Mouse (Mus musculus) lung, embryonic 16.5 days (tissue): Measurements from ENCODE around the gene Hmgn1. TPM values are rescaled to one million over a fixed set of nuclear protein-coding genes. Genes with fewer than 3 reads are reported as not detected.

Experiments
- ATAC-seq: fragments of 200-750 bp; cut with Nextera tagmentation; 2 replicates; pipeline ENCODE4 v1.8.0; 2017; ENCODE audit warnings: low read depth, mild to moderate bottlenecking, moderate library complexity
- H3K27ac ChIP-seq: fragments of 300-500 bp; sonication (generic); 2 replicates; pipeline ENCODE4 v1.5.1; 2014; ENCODE audit warnings: mild to moderate bottlenecking, control low read depth, low read length
- H3K27me3 ChIP-seq: fragments of 300-500 bp; sonication (generic); 2 replicates; pipeline ENCODE4 v1.6.1; 2014; ENCODE audit warnings: low read depth, low read length, mixed read lengths; ENCODE audit not compliant: control insufficient read depth, insufficient read depth
- H3K36me3 ChIP-seq: fragments of 300-500 bp; sonication (generic); 2 replicates; pipeline ENCODE4 v1.6.1; 2014; ENCODE audit warnings: low read length; ENCODE audit not compliant: control insufficient read depth, insufficient read depth
- H3K4me1 ChIP-seq: fragments of 300-500 bp; sonication (generic); replicated peaks from 2 replicates; pipeline ENCODE4 v1.6.1; 2014; ENCODE audit warnings: low read length, mixed read lengths; ENCODE audit not compliant: control insufficient read depth, insufficient read depth
- H3K4me2 ChIP-seq: fragments of 300-500 bp; sonication (generic); 2 replicates; pipeline ENCODE4 v1.6.1; 2014; ENCODE audit warnings: low read depth, low read length, control low read depth
- H3K4me3 ChIP-seq: fragments of 300-500 bp; sonication (generic); 2 replicates; pipeline ENCODE4 v1.5.1; 2014; ENCODE audit warnings: mild to moderate bottlenecking, low read length, control low read depth
- H3K9ac ChIP-seq: fragments of 300-500 bp; sonication (generic); 2 replicates; pipeline ENCODE4 v1.6.1; 2014; ENCODE audit warnings: low read length, control low read depth
- H3K9me3 ChIP-seq: fragments of 300-500 bp; sonication (generic); 2 replicates; pipeline ENCODE4 v1.6.1; 2016; ENCODE audit warnings: low read length; ENCODE audit not compliant: control insufficient read depth
- WGBS: fragments of 180-500 bp; shearing (Covaris S2); extraction: QIAGEN DNeasy Blood & Tissue Kit; methylation state at CpG from one replicate; pipeline ENCODE4 v1.1.7; 2014; 5-methylcytosine and 5-hydroxymethylcytosine counted together
- polyA plus RNA-seq: library from polyadenylated mRNA; unstranded; fragments of >200 nt; fragmentation: Nextera tagmentation; extraction: Ambion mirVana; gene quantifications from 2 replicates; pipeline ENCODE4 v1.2.1, GENCODE M21; 2015

The Hmgn1 gene
- polyA plus RNA-seq = 506 and 671 TPM in 2 replicates

GRCm38 (mm10) chr16:96127657-96128344, at the start of gene Hmgn1:
TSS of gene Hmgn1 (minus strand) at chr16:96127729.
- Histone ChIP-seq H3K4me3 (peak within 1 kb of the TSS; percentile 93), H3K9ac (peak within 1 kb of the TSS; percentile 98), H3K4me1 (peaks cover 18% of the 10 kb centered on the region), H3K27ac (peak within 1 kb of the TSS; percentile 96), H3K27me3 (no peaks in the 10 kb centered on the region), H3K4me2 (peak within 1 kb of the TSS; percentile 91), H3K9me3 (no peaks in the 10 kb centered on the region), H3K36me3 (peaks cover 24% of the 10 kb centered on the region)
- under 1% methylated on average over 63 of the region's 72 CpGs for WGBS
- ATAC-seq = peak; percentile 97

DNA sequence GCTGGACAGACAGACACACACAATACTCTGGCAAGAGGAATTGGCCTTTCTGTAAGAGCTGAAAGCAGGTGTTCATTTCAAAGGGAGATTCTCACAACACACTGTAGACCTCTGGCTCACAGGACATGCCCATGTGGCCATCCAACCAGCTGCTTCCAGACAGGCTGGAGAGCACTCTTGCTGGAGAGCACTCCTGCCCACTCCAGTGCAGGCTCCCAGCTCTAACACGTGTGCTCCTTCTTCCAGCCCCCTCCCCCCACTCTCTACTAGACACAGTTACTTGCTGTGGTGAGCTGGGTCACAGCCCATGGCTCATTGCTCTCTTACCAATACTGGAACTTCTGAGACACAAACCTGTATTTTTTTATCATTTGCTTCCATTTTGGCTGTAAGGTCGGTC, 47.9 kb upstream of the Hmgn1 start:
- Histone ChIP-seq H3K9ac (no peak overlapping the region), H3K36me3 (no peaks in the 10 kb centered on the region), H3K27ac (no peak overlapping the region), H3K9me3 (peaks cover 3% of the 10 kb centered on the region; the same call in 1 of the 2 replicates), H3K4me3 (no peak overlapping the region), H3K4me2 (peak overlapping the region; percentile 32; the same call in 1 of the 2 replicates), H3K27me3 (no peaks in the 10 kb centered on the region), H3K4me1 (peaks cover 4% of the 10 kb centered on the region; the same call in 1 of the 2 replicates)
- WGBS = 21% methylated on average over 2 of the region's 2 CpGs
- ATAC-seq = peak; percentile 92

DNA sequence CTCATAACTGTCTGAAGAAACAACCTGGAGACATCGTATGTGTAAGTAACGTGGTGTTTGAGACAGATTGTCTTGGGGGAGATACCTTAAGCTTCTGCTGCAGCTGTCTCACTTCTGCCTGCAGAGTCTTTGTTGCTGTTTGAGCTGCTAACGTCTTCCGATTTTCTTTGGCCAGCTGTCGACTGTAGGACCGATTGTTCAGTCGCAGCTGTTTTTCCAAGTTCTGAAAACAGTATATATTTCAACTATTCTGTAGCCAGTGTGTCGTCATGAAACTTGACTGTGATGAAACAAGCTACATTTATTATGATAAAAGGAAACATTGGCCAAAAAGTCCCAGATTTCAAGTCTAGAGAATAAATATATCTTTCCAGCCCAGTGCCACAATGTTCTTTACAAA, 46.1 kb upstream of the Hmgn1 start:
- no peak overlapping the region for H3K4me3 ChIP-seq
- no peaks in the 10 kb centered on the region for H3K36me3 ChIP-seq
- ATAC-seq = no peak
- 49% methylated on average over 8 of the region's 8 CpGs for WGBS
- H3K4me2 ChIP-seq = no peak overlapping the region
- no peak overlapping the region for H3K9ac ChIP-seq
- H3K27ac ChIP-seq = peak overlapping the region; percentile 10; the same call in 1 of the 2 replicates
- H3K4me1 ChIP-seq = peaks cover 4% of the 10 kb centered on the region; the same call in 1 of the 2 replicates
- H3K9me3 ChIP-seq = no peaks in the 10 kb centered on the region
- H3K27me3 ChIP-seq = no peaks in the 10 kb centered on the region

DNA sequence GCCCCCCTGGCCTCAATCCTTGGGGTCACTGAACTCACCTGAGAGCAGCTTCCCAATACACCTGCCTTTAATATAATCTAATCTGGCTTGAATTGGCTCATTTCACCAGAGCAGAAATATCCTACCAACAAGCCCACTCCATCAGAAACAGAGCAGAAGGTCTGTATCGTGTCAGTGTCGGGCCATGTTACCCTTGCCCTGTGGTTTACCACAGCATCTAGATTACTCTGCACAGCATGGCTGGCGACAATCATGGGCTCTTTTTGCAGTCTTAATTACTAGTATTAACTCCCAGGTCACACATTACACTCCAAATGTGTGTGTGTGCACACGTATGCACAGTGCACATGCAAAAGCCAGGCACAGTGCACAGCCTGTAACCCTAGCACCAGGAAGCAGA, 41.3 kb upstream of the Hmgn1 start:
- Histone ChIP-seq H3K4me3 (no peak overlapping the region), H3K9me3 (no peaks in the 10 kb centered on the region), H3K27me3 (no peaks in the 10 kb centered on the region), H3K9ac (no peak overlapping the region), H3K4me2 (no peak overlapping the region), H3K27ac (no peak overlapping the region), H3K4me1 (no peaks in the 10 kb centered on the region), H3K36me3 (no peaks in the 10 kb centered on the region)
- no peak for ATAC-seq
- WGBS = 89% methylated on average over 4 of the region's 4 CpGs

DNA sequence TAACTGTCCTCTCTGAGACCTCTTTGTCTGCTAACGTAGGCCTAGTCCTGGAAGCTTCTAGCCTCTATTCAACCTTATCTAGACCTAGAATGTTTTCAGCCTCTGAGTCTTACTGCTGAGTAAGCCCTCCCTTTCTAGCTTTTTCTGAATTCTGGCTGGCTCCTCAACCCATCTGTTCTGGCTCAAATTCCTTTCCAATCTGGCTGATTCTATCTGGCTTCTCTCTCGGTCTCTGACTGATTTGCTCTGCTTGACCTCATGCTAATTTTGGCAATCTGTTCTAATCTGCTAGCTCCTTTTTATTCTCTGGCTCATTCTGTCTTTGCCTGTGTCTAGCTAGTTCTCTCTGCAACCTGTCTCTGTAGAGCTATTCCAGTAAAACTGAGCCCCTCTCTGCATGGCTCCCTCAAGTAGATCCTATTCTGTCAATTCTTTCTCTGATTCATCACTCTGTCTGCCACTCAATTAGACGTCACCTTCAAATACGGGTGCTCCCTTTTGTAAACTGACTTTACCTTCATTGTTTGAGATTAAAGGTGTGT, 38.3 kb upstream of the Hmgn1 start:
- no peak overlapping the region for H3K9ac ChIP-seq
- no peak overlapping the region for H3K4me3 ChIP-seq
- H3K27me3 ChIP-seq = no peaks in the 10 kb centered on the region
- H3K4me1 ChIP-seq = no peaks in the 10 kb centered on the region
- WGBS = 57% methylated on average over 4 of the region's 4 CpGs
- no peak for ATAC-seq
- H3K36me3 ChIP-seq = no peaks in the 10 kb centered on the region
- H3K27ac ChIP-seq = no peak overlapping the region
- no peak overlapping the region for H3K4me2 ChIP-seq
- no peaks in the 10 kb centered on the region for H3K9me3 ChIP-seq

- no peak overlapping the region for H3K4me2 ChIP-seq
- H3K27ac ChIP-seq = no peak overlapping the region
- H3K4me3 ChIP-seq = no peak overlapping the region
- peaks cover 10% of the 10 kb centered on the region for H3K4me1 ChIP-seq
- no peaks in the 10 kb centered on the region for H3K9me3 ChIP-seq
- no peaks in the 10 kb centered on the region for H3K36me3 ChIP-seq
- 76% methylated on average over 4 of the region's 4 CpGs for WGBS
- no peak overlapping the region for H3K9ac ChIP-seq
- H3K27me3 ChIP-seq = no peaks in the 10 kb centered on the region
- ATAC-seq = no peak
Measured at GRCm38 (mm10) chr16:96161336-96161735, 33.8 kb upstream of the Hmgn1 start.

- Histone ChIP-seq H3K27ac (no peak overlapping the region), H3K4me2 (no peak overlapping the region), H3K4me1 (peaks cover 10% of the 10 kb centered on the region), H3K4me3 (no peak overlapping the region), H3K9ac (no peak overlapping the region), H3K9me3 (no peaks in the 10 kb centered on the region), H3K36me3 (no peaks in the 10 kb centered on the region), H3K27me3 (no peaks in the 10 kb centered on the region)
- no peak for ATAC-seq
- 74% methylated on average over 1 of the region's 1 CpGs for WGBS
Measured at GRCm38 (mm10) chr16:96160927-96161326, 33.4 kb upstream of the Hmgn1 start.

- Histone ChIP-seq H3K27me3 (no peaks in the 10 kb centered on the region), H3K9me3 (no peaks in the 10 kb centered on the region), H3K4me3 (peak overlapping the region; percentile 66), H3K36me3 (no peaks in the 10 kb centered on the region), H3K4me2 (peak overlapping the region; percentile 99), H3K9ac (peak overlapping the region; percentile 90), H3K4me1 (peaks cover 10% of the 10 kb centered on the region), H3K27ac (no peak overlapping the region; the same call in 1 of the 2 replicates)
- 77% methylated on average over 20 of the region's 20 CpGs for WGBS
- ATAC-seq = no peak
Measured at GRCm38 (mm10) chr16:96159794-96160346, 32.3 kb upstream of the Hmgn1 start.

GRCm38 (mm10) chr16:96159091-96159731, 31.7 kb upstream of the Hmgn1 start:
- Histone ChIP-seq H3K9me3 (no peaks in the 10 kb centered on the region), H3K27ac (peak overlapping the region; percentile 69), H3K4me3 (peak overlapping the region; percentile 66), H3K4me2 (peak overlapping the region; percentile 99), H3K4me1 (peaks cover 10% of the 10 kb centered on the region), H3K9ac (peak overlapping the region; percentile 90), H3K27me3 (no peaks in the 10 kb centered on the region), H3K36me3 (no peaks in the 10 kb centered on the region)
- WGBS = under 1% methylated on average over 67 of the region's 67 CpGs
- peak; percentile 87 for ATAC-seq
